Mouse (Mus musculus) bone marrow macrophage, adult 2 months (primary cell): ENCODE results near the gene Prrc2b.

ENCODE experiments used
- CTCF ChIP-seq: IDR thresholded peaks from 2 replicates; pipeline ENCODE4 v1.5.1; 2012; ENCODE audit warnings: low read depth, mild to moderate bottlenecking, low read length, moderate library complexity
- POLR2A ChIP-seq: IDR thresholded peaks from 2 replicates; pipeline ENCODE4 v1.6.1; 2012; ENCODE audit warnings: mild to moderate bottlenecking, low read depth, low read length, borderline replicate concordance

DNA sequence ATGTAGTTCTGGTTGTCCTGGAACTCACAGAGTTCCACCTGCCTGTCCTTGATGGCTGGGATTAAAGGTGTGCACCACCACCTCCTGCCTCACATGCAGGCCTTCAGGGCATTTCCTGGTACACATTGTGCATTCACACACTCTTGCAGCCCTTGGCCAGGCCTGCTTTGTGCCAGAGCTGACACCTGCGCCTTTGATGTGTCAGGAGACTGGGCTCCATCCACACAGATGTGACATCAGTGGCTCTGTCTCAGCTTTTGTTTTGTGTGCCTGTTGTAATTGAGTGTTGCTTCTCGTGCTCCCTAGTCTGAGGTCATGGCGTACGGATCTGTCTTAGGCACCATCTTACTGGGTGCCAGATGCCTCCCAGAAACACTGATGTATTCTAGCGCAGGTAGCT, 30.5 kb downstream of the Prrc2b start:
- TF ChIP-seq CTCF (no peak), POLR2A (no peak)
